Mouse (Mus musculus) kidney, adult 9 months (tissue): ENCODE data around the gene Psma4.
"Not testable (repeated sequence)": the region's sequence is repeated elsewhere in the genome, so short reads cannot be mapped to it uniquely, and the experiment has no call there.

ENCODE experiments used
- DNase-seq: peaks from one replicate; pipeline ENCODE4 v3.0.0; 2022

Psma4 gene

DNA sequence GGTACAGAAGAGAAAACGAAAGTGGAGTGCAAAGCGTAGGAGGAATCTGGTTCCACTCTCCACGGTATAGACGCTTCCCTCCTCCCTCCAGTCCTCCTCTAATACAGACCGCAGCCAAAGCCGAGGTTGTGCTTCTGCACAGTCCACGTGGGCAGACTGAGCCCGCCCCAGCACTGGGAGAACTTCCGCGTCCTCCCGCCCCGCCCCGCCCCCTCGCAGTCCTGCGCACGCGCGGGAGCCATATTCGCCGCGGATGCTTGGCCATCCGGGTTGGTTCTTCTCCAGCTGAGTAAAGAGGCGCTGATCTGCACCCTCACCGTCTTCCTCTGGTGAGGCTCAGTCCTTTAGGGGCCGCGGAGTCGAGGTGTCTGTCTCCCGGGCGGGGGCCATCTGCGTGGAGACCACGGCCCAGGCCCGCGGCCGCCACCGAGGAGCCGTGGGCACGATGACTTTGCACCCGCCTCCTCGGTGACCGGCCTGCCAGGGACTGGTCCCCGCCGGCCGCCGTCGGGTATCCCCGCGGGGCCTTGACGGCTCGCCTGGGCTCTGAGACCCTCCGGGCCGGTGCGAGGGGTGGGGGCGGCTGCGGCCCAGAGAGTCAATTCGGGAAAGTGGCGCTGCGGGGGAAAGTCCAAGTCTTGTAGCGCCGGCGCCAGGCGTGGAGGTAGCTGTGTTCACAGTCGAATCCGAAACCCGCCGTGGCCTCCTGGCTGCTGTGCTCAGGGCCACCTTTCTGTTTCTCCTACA, at the start of gene Psma4, which contains the start of gene AY074887:
Psma4 (plus strand) TSS at position 216 of the 747 bp plus-strand sequence.
AY074887 (minus strand) TSS at position 424 of the 747 bp plus-strand sequence.
- peak; percentile 90 for DNase-seq

GRCm38 (mm10) chr9:54909446-54909845, 41.1 kb upstream of the Psma4 start:
- no peak for DNase-seq

GRCm38 (mm10) chr9:54915576-54915975, 35.0 kb upstream of the Psma4 start:
- no peak for DNase-seq

- peak; percentile 20 for DNase-seq
Measured at GRCm38 (mm10) chr9:54916401-54916800, 34.2 kb upstream of the Psma4 start.

DNA sequence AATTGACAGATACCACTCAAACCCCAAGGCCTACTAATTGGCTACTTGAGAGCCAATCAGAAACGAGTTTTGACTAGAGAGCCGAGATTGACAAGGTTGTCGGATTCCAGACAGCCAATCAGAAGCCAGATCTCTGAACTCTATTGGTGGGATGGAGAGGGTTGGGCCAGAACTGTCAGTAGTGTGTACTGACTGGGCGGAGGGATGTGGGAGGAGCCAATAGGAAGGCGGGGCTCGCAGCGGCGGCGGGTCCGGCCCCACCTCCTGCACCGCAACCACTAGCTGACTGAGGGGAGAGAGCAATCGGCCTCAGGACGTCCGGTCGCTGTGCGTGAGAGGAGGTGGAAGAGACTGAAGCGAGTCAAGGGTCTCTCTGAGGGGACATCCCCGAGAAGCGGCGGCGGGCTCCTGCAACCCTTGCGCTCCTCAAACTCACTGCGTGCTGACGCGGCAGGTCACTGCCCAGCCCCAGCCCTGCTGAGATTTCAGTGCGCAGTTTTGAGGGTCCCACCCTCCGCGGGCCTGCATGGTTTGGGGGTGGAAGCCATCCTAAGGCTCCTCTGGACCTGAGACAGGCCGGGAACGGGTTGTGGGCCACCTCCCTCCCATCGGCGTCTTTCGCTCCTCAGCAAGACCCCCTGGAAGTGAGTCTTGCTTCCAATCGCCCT, 33.4 kb upstream of the Psma4 start, which contains the start of gene Hykk:
Hykk (plus strand) TSS at position 274 of the 668 bp plus-strand sequence.
- peak; percentile 98 for DNase-seq

DNA sequence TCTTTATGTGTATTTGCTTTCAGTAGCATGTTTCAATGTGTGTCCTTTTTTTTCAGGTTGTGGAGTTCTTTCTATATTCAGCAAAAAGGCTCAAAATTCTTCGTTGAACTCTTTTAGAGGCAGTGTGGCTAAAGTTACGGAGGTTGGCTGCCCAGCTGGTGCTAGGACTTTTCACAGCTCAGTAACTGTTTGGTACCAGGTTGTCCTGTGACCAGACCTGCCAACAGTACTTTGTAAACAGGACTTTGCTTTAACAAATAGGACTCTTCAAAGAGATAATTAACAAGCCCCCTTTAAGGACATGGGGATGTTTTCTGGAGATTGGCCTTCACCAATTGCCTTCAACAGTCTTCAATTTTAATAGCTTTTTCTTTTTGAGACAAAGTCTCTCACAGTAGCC, 32.4 kb upstream of the Psma4 start:
- DNase-seq: peak; percentile 80

GRCm38 (mm10) chr9:54918781-54919180, 31.8 kb upstream of the Psma4 start:
- DNase-seq: no peak

DNA sequence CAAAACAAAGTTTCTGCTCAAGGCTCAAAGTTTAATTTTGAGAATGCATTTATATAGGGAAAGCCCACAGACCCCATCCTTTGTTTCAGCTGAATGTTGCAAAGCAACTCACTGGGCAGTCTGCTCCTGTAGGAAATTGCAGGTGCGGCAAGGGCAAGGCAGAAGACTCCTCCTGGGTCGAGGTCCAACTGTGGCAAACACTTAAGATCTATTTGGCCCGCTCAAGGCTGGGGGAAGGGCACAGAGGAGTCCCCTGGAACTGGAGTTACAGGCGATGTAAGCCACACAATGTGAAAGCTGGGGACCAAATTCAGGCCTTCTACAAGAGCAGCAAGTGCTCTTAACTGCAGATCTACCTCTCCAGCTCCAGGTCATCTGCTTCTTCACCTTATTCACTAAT, 30.6 kb upstream of the Psma4 start:
- DNase-seq: peak; percentile 80

DNA sequence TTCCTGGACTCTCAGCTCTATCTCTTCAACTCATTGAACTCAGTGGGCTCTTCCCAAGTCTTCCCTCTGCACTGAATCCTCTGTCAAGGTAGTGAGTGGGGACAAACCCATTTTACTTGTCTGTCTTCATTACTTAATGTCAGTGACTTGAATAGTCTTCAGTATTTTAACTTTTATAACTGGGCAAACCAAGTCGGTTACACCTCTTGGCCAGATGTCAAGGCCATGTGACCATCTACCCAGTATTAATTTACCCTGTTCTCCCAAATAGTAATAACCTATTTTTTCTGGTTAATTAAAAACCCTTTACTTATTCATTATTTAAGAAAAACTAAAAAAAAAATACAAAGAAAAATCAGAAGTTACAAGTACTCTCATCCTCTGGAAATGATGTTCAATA, 19.8 kb upstream of the Psma4 start:
- peak; percentile 87 for DNase-seq

DNA sequence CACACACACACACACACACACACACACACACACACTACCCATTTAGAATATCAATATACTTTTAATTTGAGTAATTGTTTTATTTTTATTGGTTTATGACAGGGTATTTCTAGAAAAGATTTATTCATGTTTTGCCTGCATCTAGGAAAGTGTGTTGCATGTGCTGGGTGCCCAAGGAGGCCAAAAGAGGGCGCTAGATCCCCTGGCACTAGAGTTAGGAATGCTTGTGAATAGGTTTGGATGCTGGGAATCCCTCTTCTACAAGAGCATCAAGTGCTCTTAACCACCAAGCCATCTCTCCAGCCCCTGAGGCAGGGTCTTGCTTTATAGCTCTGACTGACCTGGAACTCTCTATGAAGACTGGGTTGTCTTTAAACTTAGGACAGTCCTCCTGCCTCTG, 18.8 kb upstream of the Psma4 start:
- DNase-seq: peak; percentile 53

DNA sequence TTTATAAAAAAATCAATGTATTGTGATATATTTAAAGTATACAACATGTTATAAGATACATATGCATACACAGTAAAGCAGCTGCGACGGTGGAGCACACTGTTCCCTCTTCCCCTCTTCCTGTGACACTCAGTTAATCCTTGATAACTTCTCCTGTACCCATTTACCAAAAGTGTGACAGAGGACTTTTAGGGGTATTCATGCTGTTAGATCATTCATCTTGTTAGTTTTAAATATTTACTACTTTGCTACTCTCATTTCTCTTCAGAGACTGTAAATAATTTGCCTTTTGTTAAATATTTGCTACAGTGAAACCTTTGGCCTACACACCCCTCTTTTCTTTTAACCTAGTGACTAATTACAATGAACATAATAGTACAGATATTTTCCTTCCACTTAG, 18.2 kb upstream of the Psma4 start:
- peak; percentile 84 for DNase-seq

DNA sequence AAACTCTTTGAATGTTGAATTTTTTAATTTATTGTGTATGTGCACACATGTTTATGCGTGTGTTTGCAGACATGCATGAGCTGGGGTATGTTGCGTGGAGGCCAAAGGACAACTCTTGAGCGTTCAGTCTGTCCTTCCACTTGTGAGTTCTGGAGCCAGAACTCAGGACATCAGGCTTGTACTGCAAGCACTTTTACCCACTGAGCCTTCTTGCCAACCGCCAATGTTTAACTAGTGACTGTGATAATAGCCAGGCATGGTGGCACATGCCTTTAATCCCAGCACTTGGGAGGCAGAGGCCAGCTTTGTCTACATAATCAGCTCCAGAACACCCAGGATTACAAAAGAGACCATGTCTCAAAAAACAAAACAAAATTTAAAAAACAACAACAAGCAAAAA, 8.5 kb upstream of the Psma4 start:
- DNase-seq: peak; percentile 81

GRCm38 (mm10) chr9:54944467-54944866, 6.1 kb upstream of the Psma4 start:
- DNase-seq: peak; percentile 49

- no peak for DNase-seq
Measured at GRCm38 (mm10) chr9:54946256-54946655, 4.3 kb upstream of the Psma4 start.

- no peak for DNase-seq
Measured at GRCm38 (mm10) chr9:54949465-54949864, 1.1 kb upstream of the Psma4 start.

GRCm38 (mm10) chr9:54950162-54950561, 428 bp upstream of the Psma4 start:
- DNase-seq: not testable (repeated sequence)

GRCm38 (mm10) chr9:54961059-54961458, 10.5 kb downstream of the Psma4 start:
- no peak for DNase-seq

DNA sequence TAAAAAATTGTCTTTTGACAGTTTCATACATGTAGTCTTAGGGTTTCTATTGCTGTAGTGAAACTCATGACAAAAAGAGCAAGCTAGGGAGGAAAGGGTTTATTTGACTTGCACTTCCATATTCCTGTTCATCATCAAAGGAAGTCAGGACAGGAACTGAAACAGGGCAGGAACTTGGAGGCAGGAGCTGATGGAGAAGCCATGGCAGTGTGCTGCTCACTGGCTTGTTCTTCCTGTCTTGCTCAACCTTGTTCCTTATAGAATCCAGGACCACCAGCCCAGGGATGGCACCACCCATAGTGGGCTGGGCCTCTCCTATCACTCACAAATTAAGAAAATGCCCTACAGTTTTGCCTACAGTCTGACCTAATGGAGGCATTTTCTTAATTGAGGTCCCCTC, 13.1 kb downstream of the Psma4 start:
- no peak for DNase-seq

DNA sequence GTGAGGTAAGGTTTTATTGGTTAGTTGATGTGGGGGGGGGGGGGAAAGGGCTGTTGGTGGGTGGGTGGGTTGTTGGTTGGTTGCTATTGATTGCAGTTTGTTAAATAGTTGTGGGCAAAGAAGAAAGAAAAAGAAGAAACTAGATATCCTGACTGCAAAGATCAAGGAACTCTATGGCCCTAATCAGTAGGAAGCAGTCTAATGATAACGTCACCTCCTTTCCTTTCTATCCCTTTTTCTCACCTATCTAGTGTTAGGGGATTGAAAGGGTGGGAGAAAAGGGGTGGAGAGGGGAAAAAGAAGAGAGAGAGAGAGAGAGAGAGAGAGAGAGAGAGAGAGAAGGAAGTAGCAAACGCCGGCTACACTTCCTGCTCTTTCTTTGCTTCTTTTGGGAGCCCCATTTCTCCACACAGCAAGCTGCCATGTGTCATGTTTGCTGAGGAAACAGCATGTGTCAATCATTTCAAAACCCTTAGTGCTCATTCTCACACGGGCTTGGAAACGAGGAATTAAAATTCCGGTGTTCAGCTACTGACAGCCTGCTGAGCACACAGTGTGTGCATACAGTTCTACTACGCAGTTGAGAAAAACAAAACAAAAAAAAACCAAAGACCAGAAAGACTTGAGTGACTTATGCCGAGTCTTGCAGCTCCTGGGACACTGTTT, 19.5 kb downstream of the Psma4 start:
- DNase-seq: no peak

DNA sequence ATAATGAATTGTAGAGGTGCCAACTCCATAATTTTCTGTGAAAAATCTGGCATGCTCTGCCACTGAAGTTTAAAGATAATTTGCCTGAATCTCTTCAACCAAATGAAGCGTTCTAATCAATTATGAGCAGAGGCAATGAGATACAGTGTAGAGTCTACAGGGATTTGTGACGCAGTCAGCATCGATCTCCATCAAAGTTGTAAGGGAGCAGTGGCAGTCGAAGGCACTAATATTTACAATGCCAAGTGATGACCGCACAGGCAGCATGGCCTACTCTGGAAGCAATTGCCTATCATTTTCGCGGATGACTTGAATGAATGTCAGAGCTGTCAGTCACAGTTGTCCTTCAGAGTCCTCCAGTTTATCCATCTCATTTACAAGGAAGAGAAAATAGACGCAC, 30.1 kb downstream of the Psma4 start, which contains the start of gene Chrna5:
Chrna5 (plus strand) TSS at position 207 of the 400 bp plus-strand sequence.
- DNase-seq: no peak

DNA sequence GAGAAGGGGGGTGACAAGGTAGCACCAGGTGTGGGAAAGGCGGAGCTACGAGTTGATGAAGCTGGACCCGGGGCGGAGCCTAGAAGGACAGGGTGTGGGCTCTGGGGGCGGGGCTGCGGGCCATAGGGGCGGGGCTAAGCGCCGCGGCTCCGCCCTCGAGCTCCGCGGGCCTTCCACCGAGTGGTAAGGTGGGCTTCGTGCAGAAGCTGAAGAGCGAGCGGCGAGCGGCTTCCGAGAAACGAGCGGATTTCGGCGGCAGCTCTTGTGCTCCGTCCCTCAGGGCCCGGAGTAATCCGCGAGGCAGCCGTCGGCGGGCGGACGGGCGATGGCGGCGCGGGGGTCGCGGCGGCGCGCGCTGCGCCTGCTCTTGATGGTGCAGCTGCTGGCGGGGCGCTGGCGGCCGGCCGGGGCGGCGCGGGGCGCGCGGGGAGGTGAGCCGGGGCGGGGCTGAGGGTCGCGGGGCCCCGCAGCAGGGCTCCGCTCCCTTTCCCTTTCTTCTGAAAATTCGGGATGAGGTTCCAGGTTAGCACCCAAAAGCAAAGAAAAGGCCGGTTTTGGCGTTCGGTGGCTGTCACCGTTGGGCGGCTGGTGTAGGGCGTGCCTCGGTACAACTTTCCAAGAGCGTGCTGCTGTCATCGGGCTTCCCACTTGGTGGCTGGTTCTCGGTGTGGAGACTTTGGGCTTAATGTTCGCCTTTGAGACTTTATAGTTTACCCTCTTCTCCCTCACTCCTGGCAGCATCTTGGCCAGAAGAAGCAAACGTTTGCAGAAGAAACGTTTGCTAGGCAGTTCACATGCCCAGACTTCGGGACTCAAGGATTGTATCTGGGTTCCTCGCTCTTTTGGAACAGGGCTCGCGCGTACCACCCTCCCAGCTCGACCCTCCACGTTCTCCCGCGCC, 31.0 kb downstream of the Psma4 start:
- DNase-seq: peak; percentile 20

DNA sequence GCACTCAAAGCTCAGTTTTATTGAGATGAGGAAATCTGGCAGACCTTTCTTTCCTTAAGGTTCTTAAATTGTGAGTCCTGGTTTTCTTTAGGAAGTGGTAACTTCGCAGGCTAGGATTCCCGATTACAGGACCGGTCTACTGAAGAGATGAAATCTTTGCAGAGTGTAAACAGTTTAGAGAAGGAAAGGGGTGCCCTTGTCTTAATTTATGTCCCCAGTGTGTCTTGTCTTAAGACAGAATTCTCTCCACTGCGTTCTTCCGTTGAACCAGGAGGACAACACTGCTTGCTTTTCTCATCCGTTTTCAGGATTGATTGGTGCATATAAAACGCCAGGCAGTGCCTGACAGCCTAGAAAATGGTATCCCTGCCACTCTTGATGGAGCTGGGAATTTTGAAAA, 31.8 kb downstream of the Psma4 start:
- no peak for DNase-seq

DNA sequence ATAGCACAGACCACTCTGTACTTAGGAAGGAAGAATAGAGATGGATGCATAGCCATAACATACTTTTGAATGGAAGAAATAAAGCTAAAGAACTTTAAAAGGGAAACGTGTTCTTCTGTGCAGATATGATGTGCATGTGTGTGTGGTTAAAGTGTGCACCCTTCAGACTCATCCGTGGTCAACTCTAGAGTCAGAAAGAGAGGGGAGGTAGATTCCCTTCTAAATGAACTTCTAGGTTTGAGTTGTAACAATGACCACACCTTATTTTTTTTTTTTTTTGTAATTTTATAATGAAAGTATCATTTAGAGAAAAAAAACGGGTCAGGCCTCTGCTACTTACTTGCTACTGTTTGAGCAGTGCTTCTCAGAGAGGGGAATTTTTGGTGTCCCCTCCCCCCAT, 39.8 kb downstream of the Psma4 start:
- no peak for DNase-seq
